Mouse (Mus musculus): ENCODE measurements around the gene Iqschfp. TPM values are rescaled to one million over a fixed set of nuclear protein-coding genes. Genes with fewer than 3 reads are reported as not detected.

Gene Iqschfp
- polyA plus RNA-seq, 1 experiment from 2014 or later: 0.10 TPM

DNA sequence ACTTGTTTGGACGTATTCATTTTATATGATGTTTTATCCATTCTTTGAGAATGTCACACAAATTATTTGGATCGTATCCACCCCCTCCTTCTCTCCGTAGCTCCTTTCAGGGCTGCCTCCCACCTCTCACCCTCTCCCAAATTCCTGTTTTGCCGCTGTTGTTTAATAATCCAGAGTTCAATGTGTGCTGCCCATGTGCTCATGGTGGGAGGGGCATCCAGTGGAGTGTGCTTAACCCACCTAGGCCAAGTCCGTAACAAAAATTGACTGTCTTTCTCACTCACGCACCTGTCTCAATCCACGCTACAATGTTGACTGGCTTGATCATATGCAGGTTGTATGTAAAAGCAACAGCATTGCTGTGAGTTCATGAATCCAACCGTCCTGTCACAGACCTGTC is 715.3 kb downstream of the Iqschfp start:
- no peak for ATAC-seq (ENCODE audit: insufficient read depth, low FRiP score, low read depth)
- WGBS: 88% methylated on average over 8 of the region's 8 CpGs
- Histone ChIP-seq H3K4me2 (no peak overlapping the region), H3K4me1 (no peaks in the 10 kb centered on the region; the same call in 1 of the 2 replicates), H3K9ac (no peak overlapping the region), H3K4me3 (replicated peaks) (no peak overlapping the region), H3K9me3 (no peaks in the 10 kb centered on the region), H3K36me3 (no peaks in the 10 kb centered on the region), H3K27ac (no peak overlapping the region), H3K27me3 (replicated peaks) (no peaks in the 10 kb centered on the region)

DNA sequence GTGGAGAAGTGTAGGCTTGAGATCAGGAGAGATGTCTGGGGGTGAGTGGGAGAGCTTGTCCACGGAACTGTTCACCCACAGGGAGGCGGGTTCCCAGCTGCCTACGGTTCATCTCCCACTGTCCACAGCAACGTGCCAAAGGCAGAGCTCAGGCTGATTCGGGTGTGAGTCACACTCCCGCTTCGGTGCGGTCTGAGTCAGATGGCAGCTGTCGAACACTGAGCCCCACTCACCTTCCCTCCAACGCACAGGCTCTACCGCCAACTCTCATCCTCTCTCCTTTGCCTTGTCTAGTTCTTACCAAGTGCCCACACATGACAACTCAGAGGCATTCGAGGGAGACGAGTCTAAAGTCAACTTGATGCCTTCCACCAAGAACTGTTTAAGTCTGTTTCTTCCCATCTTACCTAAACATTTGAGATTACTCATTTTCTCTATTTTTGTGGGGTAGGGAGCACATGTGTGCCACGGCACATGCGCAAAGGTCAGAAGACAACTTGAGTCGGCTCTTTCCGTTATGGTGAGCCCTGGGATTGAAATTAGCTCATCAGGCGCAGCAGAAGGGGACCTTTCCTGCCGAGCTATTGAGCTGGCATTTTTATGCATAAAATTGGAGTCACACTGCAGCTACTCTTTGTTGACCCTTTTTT is 716.9 kb downstream of the Iqschfp start:
- ATAC-seq (ENCODE audit: insufficient read depth, low FRiP score, low read depth): no peak
- Histone ChIP-seq H3K27me3 (replicated peaks) (no peaks in the 10 kb centered on the region), H3K9me3 (no peaks in the 10 kb centered on the region), H3K4me1 (no peaks in the 10 kb centered on the region; the same call in 1 of the 2 replicates), H3K27ac (no peak overlapping the region), H3K36me3 (no peaks in the 10 kb centered on the region), H3K4me3 (replicated peaks) (no peak overlapping the region), H3K4me2 (no peak overlapping the region), H3K9ac (no peak overlapping the region)
- 78% methylated on average over 19 of the region's 19 CpGs for WGBS

DNA sequence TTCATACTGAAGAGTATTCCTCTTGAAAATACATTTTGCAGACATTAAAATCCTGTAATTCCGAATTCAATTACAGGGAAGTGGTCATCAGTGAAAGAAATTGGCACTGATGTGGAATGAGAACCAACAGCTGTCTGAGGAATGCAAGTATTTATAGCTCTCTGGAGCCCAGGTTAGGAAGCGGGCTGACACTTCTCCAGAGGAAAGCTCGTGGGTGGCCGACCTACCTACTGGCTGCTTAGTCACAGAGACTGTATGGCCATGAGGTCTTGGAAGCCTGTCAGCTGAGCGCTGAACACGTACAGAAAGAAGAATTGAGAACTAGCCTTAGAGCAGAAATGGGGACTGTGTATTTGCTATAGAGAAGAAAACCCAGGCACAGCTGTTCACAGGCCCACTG is 718.0 kb downstream of the Iqschfp start:
- Histone ChIP-seq H3K27ac (no peak overlapping the region), H3K9me3 (no peaks in the 10 kb centered on the region), H3K36me3 (no peaks in the 10 kb centered on the region), H3K4me1 (no peaks in the 10 kb centered on the region), H3K27me3 (replicated peaks) (no peaks in the 10 kb centered on the region), H3K9ac (no peak overlapping the region), H3K4me3 (replicated peaks) (no peak overlapping the region), H3K4me2 (no peak overlapping the region)
- no peak for ATAC-seq (ENCODE audit: insufficient read depth, low FRiP score, low read depth)
- WGBS: 42% methylated on average over 6 of the region's 6 CpGs

DNA sequence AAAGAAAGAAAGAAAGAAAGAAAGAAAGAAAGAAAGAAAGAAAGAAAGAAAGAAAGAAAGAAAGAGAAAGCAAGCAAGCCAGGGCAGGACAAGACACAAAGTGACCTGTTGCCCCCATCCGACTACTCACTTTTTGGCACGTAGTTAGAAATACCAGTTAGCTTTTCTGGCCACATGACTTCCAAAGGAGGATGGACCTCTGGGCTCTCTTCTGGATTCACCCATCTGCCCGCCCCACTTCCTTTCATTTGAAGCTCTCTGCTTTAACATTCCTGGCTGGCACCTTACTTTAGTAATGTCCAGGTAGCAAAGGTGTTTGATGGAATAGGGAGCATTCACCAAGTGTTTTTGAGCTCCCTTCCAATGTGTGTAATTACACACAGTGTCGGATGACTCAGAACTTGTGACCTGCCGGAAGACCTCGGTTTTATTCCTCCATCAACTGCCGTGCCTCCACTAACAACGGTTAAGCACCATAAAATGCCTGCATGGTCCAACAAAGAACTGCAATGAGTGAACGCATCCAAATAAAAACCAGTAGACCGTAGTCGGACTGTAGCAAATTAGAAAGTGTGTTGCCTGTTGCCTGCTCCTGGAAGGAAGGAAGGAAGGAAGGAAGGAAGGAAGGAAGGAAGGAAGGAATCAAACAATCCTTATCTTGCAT is 718.7 kb downstream of the Iqschfp start:
- no peak overlapping the region for H3K27ac ChIP-seq
- H3K4me1 ChIP-seq: no peaks in the 10 kb centered on the region
- no peak overlapping the region for H3K4me3 ChIP-seq (replicated peaks)
- H3K9me3 ChIP-seq: no peaks in the 10 kb centered on the region
- no peak overlapping the region for H3K4me2 ChIP-seq
- ATAC-seq (ENCODE audit: insufficient read depth, low FRiP score, low read depth): no peak
- no peaks in the 10 kb centered on the region for H3K27me3 ChIP-seq (replicated peaks)
- H3K36me3 ChIP-seq: no peaks in the 10 kb centered on the region
- 88% methylated on average over 11 of the region's 11 CpGs for WGBS
- no peak overlapping the region for H3K9ac ChIP-seq

DNA sequence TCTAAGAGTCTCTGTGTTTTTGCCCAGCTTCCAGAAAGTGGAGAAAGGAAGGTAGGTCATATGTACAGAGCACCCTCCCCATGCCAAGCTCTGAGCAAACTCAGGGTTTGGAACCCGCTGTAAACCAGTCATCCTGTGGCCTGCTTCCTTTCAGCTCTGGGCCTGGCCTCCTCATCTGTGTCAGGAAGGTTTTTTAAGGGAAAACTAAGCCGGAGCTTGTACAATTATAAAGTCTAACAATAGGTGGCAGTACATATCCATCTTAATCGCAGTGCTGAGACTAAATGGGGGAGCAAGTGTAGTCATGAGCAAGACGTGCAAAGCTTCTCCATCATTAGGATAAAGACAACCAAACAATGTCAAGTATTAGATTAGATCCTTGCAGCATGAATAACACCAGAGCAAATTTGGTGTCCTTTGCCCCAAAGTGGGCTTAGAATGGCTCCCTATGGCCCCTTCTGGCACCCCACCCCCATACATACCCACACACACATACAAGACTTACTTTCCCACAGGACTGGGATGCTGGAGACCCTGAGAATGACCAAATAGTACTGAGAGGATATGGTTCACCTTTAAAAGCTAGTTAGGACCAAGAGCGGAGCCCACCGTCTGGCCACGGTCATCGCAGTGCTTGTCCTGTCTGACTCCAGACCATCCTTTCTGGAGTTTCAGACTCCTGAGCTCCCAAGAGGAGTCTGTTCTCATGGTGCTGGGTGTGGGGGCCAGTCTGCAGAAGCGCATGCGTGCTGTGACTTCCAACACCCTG is 723.2 kb downstream of the Iqschfp start:
- Histone ChIP-seq H3K4me1 (no peaks in the 10 kb centered on the region), H3K27ac (no peak overlapping the region), H3K36me3 (no peaks in the 10 kb centered on the region), H3K4me3 (replicated peaks) (no peak overlapping the region), H3K9me3 (no peaks in the 10 kb centered on the region), H3K4me2 (no peak overlapping the region), H3K27me3 (replicated peaks) (no peaks in the 10 kb centered on the region), H3K9ac (no peak overlapping the region)
- no peak for ATAC-seq (ENCODE audit: insufficient read depth, low FRiP score, low read depth)
- 66% methylated on average over 10 of the region's 10 CpGs for WGBS

DNA sequence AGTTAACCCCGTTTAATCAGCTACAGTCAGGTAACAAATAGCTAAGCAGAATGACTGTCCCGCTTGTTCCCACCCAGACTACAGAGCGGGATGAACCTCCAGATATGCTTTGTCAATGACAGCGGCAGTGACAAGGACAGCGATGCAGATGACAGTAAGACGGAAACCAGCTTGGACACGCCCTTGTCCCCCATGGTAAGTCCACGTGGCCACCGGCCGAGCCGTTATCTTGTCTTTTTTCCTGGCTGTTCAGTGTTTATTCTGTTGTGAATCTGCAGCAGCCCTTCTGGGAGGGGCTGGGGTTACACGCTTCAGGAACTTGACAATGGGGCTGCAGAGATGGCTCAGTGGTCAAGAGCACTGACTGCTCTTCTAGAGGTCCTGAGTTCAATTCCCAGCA is 724.3 kb downstream of the Iqschfp start:
- no peak overlapping the region for H3K4me2 ChIP-seq
- H3K36me3 ChIP-seq: no peaks in the 10 kb centered on the region
- no peak overlapping the region for H3K4me3 ChIP-seq (replicated peaks)
- WGBS: 80% methylated on average over 12 of the region's 12 CpGs
- no peak for ATAC-seq (ENCODE audit: insufficient read depth, low FRiP score, low read depth)
- H3K9ac ChIP-seq: no peak overlapping the region
- no peaks in the 10 kb centered on the region for H3K27me3 ChIP-seq (replicated peaks)
- H3K9me3 ChIP-seq: no peaks in the 10 kb centered on the region
- H3K4me1 ChIP-seq: no peaks in the 10 kb centered on the region
- no peak overlapping the region for H3K27ac ChIP-seq

DNA sequence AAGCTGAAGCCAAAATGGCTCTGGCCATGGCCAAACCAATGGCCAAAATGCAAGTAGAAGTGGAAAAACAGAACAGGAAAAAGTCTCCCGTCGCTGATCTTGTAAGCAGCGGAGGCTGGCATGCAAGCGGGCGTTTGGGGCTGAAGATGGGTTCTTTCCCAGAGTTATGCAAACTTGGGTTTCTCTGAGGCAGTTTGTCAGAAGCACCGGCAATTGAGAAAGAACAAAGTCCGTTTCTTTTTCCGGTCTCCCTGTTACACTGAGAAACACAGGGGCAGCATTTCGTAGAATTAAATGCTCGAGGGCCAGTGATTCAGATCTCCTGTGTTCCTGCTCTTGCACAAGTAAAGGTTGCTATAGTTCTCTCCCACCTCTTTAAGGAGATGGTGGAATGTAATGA is 725.7 kb downstream of the Iqschfp start:
- no peak overlapping the region for H3K9ac ChIP-seq
- H3K4me2 ChIP-seq: no peak overlapping the region
- no peak overlapping the region for H3K27ac ChIP-seq
- H3K4me1 ChIP-seq: no peaks in the 10 kb centered on the region
- no peak overlapping the region for H3K4me3 ChIP-seq (replicated peaks)
- peaks cover 3% of the 10 kb centered on the region; the same call in 1 of the 2 replicates for H3K36me3 ChIP-seq
- ATAC-seq (ENCODE audit: insufficient read depth, low FRiP score, low read depth): no peak
- 91% methylated on average over 10 of the region's 10 CpGs for WGBS
- no peaks in the 10 kb centered on the region for H3K27me3 ChIP-seq (replicated peaks)
- no peaks in the 10 kb centered on the region for H3K9me3 ChIP-seq

DNA sequence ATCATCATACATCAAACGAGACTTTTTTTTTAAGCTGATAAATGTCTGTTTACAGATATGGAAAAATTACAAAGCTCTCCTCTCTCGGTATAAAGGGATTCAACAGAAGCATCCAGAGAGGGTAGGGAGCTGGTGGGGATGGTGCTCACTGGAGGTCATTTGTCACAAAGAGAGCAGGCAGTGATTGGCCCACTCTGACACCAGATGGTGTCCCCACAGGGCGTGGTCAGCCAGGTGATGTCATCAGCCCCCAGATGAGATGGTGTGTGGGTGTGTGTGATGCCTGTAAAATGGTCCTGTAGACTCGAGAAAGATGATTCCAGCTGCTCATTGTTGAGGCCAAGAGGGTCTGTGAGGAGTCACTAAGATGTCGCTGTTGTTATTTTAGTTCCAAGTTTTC is 727.1 kb downstream of the Iqschfp start:
- no peak overlapping the region for H3K4me2 ChIP-seq
- no peak overlapping the region for H3K9ac ChIP-seq
- H3K27me3 ChIP-seq (replicated peaks): no peaks in the 10 kb centered on the region
- H3K4me3 ChIP-seq (replicated peaks): no peak overlapping the region
- no peak overlapping the region for H3K27ac ChIP-seq
- H3K36me3 ChIP-seq: peaks cover 3% of the 10 kb centered on the region; the same call in 1 of the 2 replicates
- no peak for ATAC-seq (ENCODE audit: insufficient read depth, low FRiP score, low read depth)
- no peaks in the 10 kb centered on the region for H3K9me3 ChIP-seq
- WGBS: 51% methylated on average over 5 of the region's 5 CpGs
- no peaks in the 10 kb centered on the region for H3K4me1 ChIP-seq

DNA sequence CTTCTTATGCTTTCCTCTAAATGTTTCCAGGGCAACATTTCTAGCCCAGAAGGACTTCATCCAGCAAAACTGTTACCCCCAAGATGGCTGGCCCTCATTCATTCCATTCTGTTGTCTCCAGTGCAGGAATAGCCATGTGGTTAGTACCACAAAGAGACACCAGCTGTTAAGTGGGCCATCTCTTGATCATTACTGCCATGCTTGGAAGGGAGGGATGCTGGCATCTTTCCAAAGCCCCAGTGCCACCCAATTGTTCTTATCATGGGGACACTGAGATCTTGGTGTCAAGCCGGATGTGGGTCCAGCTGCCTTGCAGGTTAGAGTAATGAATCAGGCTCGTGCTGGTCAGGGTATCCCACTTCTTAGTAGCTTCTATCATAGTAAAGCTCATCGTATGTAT is 729.9 kb downstream of the Iqschfp start:
- no peak overlapping the region for H3K27ac ChIP-seq
- no peaks in the 10 kb centered on the region for H3K27me3 ChIP-seq (replicated peaks)
- no peaks in the 10 kb centered on the region for H3K9me3 ChIP-seq
- H3K9ac ChIP-seq: no peak overlapping the region
- ATAC-seq (ENCODE audit: insufficient read depth, low FRiP score, low read depth): no peak
- H3K4me2 ChIP-seq: no peak overlapping the region
- no peak overlapping the region for H3K4me3 ChIP-seq (replicated peaks)
- H3K4me1 ChIP-seq: no peaks in the 10 kb centered on the region
- H3K36me3 ChIP-seq: peaks cover 3% of the 10 kb centered on the region
- WGBS: 88% methylated on average over 3 of the region's 3 CpGs

DNA sequence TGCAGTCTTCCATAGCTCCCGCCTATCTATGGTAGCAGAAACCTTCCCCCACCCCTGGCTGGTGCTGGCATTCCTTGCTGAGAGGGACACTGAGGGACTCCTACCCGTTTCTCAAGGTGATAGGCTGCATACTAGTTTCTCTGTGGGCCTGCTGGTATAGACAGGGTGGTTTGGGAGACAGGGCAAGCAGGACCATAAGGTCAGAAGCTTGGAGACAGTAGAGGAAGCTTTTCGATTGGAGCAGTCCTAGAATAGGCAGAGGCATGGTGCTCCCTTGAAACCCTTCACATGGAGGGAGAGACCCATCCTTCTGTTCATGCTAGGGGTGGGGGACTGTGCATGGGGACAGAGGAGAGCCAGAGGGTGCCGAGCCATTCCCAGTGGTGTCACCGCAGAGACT is 731.0 kb downstream of the Iqschfp start:
- no peak for ATAC-seq (ENCODE audit: insufficient read depth, low FRiP score, low read depth)
- Histone ChIP-seq H3K4me2 (no peak overlapping the region), H3K9ac (no peak overlapping the region), H3K4me3 (replicated peaks) (no peak overlapping the region), H3K27me3 (replicated peaks) (no peaks in the 10 kb centered on the region), H3K36me3 (peaks cover 3% of the 10 kb centered on the region), H3K4me1 (no peaks in the 10 kb centered on the region), H3K9me3 (no peaks in the 10 kb centered on the region), H3K27ac (no peak overlapping the region)
- 88% methylated on average over 5 of the region's 5 CpGs for WGBS

DNA sequence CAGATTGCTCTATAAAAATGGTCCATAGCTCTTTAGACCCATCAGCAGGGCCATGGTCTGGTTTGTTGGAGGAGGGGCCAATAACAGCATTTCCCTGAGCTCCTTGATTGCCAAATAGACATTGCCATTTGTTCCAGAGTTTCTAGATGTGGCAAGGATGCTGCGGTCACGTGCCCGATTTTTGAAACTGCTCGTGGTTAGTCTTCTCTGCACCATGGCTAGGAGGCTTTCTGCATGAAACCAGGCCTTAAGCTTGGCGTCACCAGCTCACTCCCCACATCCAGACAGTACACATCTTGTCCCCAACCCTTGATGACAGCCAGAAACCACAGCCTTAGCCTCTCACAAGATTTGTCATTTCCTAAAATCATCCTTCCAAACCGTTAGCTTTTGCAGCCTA is 732.4 kb downstream of the Iqschfp start:
- H3K27me3 ChIP-seq (replicated peaks): no peaks in the 10 kb centered on the region
- no peak for ATAC-seq (ENCODE audit: insufficient read depth, low FRiP score, low read depth)
- no peak overlapping the region for H3K27ac ChIP-seq
- no peaks in the 10 kb centered on the region for H3K4me1 ChIP-seq
- no peaks in the 10 kb centered on the region for H3K9me3 ChIP-seq
- H3K9ac ChIP-seq: no peak overlapping the region
- H3K4me2 ChIP-seq: no peak overlapping the region
- 83% methylated on average over 6 of the region's 6 CpGs for WGBS
- H3K4me3 ChIP-seq (replicated peaks): no peak overlapping the region
- peaks cover 3% of the 10 kb centered on the region for H3K36me3 ChIP-seq

DNA sequence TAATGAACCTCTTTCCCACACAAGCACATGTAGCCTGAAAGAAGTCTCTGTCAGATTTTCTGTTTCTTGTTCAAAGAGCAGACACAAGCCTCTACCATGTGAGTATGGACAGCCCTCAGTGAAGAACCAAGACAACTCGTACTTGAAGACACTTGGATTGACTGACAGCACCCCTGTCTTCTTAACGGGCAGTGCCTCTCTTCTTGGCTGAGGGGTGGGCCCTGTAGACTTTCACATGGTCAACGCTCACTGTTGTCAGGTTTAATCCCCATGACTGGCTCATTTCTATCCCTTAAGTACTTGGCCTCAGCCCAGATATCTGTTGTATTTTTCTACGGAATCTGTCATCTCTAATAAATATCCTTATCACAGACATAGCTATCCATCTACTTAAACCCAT is 738.2 kb downstream of the Iqschfp start:
- Histone ChIP-seq H3K4me3 (replicated peaks) (no peak overlapping the region), H3K9me3 (no peaks in the 10 kb centered on the region), H3K27ac (no peak overlapping the region), H3K4me1 (no peaks in the 10 kb centered on the region), H3K9ac (no peak overlapping the region), H3K36me3 (no peaks in the 10 kb centered on the region; the same call in 1 of the 2 replicates), H3K4me2 (no peak overlapping the region), H3K27me3 (replicated peaks) (no peaks in the 10 kb centered on the region)
- 70% methylated on average over 4 of the region's 4 CpGs for WGBS
- ATAC-seq (ENCODE audit: insufficient read depth, low FRiP score, low read depth): no peak
